Mouse (Mus musculus) ovary, postnatal 10 days (tissue): ENCODE data around the gene Nek11.
A peak's percentile ranks its signal among the peaks of the same experiment; 100 is the strongest.

Experiments
- DNase-seq: peaks from one replicate; pipeline ENCODE4 v3.0.0; 2022; ENCODE audit warnings: low spot score

Gene Nek11

GRCm38 (mm10) chr9:105312686-105313085 lies 82.6 kb downstream of the Nek11 start:
- DNase-seq, result no peak

DNA sequence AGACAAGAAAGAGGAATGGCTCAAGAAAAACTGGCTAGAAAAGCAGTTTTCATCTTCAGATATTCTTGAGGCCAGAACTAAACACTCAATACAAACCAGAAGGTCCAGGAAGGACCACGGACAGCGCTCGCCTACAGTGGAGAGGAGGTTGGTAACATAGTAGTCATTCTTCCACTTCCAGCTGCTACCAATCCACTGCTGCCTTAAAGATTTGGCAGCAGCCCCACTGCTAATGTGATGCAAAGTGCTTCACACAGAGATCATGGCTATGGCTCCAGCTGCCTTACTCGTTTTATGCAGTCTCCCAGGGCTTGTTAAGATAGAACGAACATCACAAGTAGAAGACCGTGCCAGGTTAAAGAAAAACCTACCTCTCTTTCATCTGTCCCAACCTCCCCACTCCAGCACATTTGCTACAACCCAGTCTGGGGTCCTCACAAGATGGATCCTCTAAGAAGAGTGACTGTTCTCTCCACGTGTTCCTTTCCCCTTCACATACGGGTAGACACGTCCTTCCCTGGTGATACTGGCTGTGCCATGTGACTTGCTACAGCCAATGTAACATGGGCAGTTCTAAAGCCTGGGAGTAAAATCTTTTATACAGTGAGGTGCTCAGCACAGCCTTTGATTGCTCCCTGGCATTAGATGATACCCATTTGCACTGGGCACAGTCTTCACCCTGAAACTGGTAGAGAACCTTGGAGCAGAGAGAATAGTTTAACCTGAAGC lies 85.6 kb downstream of the Nek11 start:
- no peak for DNase-seq

- no peak for DNase-seq
These were observed 89.3 kb downstream of the Nek11 start for GRCm38 (mm10) chr9:105306042-105306441.

DNA sequence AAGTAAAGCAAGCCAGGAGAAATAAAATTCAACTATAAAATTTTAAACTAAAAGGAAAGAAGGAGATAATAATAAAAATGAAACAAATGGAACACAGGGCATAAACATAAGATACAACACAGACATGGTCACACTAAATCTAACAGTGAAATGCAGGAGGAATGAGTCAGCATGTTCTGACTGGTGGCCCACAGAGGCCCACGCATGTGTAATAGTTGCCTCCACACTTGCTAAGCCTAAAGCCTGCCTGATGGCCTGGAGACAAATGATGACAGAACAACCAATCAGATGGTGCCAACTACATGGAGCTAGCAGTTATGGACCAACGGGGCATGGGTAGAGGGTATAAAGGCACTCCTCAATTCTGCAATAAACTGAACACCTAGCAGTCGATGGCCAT lies 93.1 kb downstream of the Nek11 start:
- DNase-seq, result no peak

- no peak for DNase-seq
These were observed 93.9 kb downstream of the Nek11 start for GRCm38 (mm10) chr9:105301396-105301795.

- DNase-seq, result no peak
These were observed 94.5 kb downstream of the Nek11 start for GRCm38 (mm10) chr9:105300738-105301325.

DNA sequence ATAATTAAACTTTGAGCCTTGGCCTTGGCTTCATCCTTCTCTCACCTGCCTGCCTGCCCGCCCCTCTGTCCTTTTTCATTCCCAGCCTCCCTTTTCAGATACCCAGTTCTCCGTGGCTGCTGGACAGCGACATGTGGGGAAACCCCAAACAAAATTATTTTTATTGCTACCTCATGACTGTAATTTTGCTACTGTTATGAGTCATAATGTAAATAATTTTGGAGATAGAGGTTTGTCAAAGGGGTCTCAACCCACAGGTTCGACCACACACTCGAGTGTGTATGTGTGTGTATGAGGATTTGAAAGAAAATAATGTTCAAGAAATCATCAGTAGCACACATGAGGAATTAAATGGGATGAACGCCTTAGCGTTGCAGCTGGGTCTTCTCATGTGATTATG lies 110.7 kb downstream of the Nek11 start:
- DNase-seq, result no peak

GRCm38 (mm10) chr9:105282725-105283124 lies 112.6 kb downstream of the Nek11 start:
- DNase-seq, result no peak

DNA sequence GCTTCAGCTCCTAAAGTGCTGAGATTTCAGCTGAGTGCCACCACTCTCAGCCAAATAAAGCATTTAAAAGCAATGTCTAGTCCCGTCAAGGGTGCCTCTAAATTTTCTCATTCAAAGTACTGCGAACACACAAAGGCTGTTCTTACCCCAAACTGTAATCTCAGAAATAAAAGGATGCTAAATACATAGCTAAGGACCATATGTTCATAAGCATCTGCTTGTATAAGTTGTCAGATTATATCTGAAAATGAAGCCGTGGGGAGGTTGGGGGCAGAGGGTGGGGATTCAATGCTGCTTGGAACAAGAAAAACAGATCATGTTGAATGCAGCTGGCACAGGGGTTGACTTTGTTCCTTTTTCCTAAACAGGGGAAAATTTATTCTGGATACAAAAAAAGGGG lies 120.4 kb downstream of the Nek11 start:
- DNase-seq, result no peak

- no peak for DNase-seq
These were observed 121.0 kb downstream of the Nek11 start for GRCm38 (mm10) chr9:105274286-105274685.

DNA sequence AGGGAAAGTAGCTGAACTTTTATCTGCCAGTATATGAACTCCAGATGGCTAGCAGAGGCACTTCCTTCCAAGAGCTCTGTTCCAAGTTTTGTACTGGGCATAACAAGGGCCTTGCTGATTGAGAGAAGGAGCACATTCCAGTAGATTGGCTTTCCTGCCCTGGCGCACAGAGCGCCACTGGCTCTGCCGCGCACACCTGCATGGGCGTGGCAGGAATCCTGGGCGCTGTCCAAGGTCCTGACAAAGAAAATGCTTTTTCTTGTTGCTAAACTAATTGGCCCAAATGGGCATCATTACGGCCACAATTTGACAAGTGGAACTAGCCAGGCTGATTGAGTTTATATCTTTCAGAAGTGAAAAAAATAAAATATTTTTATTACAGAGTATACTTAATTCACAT lies 123.1 kb downstream of the Nek11 start:
- DNase-seq, result peak; percentile 1

- DNase-seq, result no peak
These were observed 132.2 kb downstream of the Nek11 start for GRCm38 (mm10) chr9:105263140-105263539.

DNA sequence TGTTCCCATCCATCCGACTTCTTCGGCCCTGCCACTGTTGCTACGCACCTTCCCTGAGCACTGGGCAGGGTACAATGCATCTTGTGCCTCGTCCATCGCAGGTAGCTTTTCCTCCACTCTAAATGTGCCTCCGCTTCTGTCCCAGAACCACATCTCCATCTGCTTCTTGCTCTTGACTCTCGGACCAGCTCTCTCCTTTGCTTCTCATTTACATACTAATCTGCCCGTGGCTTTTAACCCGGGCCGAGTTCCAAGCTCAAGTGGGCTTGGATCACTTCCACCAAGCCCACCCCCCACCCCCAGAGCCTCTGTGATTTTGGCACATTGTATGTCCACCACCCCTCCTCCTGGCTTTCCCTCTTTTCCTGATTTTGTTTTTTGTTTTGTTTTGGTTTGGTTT lies 137.7 kb downstream of the Nek11 start:
- no peak for DNase-seq

GRCm38 (mm10) chr9:105254076-105254475 lies 141.2 kb downstream of the Nek11 start:
- DNase-seq, result no peak

GRCm38 (mm10) chr9:105252349-105253041 lies 142.8 kb downstream of the Nek11 start:
- DNase-seq, result no peak

DNA sequence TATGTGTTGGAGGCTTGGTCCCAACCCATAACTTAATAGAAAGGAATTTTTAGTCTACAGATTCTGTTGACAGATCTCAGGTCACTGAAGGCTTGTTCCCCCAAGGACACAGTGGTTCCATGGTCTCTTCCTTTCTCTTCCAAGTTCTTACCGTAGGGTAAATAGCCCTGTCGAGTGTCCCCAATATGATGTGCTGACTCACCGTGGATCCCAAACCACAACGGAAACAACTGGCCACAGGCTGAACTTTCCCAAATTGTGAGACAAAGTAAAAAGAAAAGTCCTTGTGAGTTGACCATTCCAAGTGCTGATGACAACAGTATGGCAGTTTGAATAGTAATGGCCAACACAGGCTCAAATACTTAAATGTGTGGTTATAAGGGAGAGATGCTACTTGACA lies 144.1 kb downstream of the Nek11 start:
- DNase-seq, result no peak

DNA sequence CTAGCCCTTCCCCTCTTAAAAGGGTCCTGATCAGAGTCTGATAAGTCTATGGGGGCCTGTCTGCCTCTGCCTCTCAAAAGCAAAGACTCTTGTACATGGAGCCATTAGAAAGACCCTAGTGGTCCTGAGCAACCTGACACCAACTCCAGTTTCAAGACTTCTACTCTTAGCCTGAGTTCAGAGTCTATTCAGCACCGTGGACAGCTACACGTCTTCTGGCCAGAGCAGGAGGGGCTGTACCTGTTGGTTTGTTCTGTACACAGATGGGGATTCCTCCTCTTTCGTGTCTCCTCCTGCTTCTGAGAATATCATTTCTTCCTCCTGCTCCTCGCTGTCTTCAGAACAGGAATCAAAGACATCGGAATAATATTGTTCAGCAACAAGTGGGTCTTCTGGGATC lies 151.3 kb downstream of the Nek11 start:
- DNase-seq, result no peak

GRCm38 (mm10) chr9:105214434-105214833 lies 180.9 kb downstream of the Nek11 start:
- no peak for DNase-seq

- DNase-seq, result no peak
These were observed 195.0 kb downstream of the Nek11 start for GRCm38 (mm10) chr9:105200305-105200704.

DNA sequence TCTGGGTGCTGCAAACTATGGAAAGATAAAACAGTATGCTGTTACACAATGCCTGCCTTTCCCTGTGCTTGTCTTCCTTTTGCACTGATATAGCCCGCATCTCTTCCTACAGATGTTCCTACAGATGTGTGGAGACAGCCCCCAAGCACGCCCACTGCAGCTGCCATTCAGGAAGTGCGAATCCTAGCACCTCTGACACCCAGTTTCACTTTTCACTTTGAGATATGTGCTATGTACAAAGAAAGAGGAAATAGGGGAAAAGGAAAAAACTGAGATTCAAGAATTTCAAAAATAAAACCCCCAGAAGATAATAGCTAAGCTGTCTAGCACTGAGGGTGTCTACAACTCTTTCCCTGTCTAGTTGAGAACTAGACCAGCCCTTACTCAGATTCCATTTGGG lies 208.6 kb downstream of the Nek11 start:
- DNase-seq, result no peak

DNA sequence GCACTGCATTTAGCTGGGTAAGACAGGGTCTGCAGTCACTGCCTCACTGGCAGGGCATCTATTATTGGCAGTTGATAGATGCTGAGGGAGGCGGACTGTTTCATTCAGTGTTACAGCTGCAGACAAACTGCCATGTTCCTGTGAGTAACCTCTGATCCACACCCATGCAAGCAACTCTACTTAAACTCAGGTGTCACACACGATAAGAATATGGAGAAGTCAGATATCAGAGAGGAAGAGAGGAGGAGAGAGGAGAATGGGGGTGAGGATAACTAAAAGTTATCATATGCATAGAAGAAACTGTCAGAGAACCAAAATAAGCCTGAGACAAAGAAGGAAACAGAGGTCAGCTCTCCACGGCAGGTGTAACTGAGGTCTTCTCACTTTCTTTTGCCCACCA lies 212.9 kb downstream of the Nek11 start:
- DNase-seq, result no peak

GRCm38 (mm10) chr9:105144992-105145391 lies 250.3 kb downstream of the Nek11 start, which contains the start of gene 1700080E11Rik:
TSS of gene 1700080E11Rik (minus strand) at chr9:105145092.
- DNase-seq, result no peak

DNA sequence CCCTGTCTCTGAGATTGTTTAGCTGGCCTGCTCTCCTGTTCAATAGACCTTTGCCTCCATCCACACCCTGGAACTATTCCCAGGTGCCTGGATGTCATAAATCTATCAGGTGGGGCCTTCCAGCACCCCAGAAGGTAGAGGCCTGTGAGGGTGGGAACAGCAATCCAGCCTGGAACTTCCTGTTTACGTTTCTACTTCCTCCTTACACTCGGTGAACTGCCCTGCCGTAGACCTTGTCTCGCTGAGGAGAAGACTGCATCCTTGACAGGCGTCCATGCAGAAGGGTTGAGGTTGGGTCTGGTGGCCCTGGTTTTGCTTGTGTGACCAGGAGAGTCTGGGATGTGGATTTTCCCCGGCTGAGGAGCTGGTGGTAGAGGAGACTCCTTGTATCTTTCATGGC lies 256.1 kb downstream of the Nek11 start:
- DNase-seq, result no peak
